Mouse (Mus musculus) layer of hippocampus, adult 2 months (tissue): ENCODE measurements at regions not wholly inside any gene's neighbourhood (a gene's known extent, or its start where the extent isn't known, plus 50 kb on each side); places are given as distances from the start of the nearest gene placed in this dataset.

Experiments used
- DNase-seq, 2 experiments: peaks; one replicate each; pipeline ENCODE4 v3.0.0; 2022; ENCODE audit warnings: low spot score in 2 of 2
- H3K27ac ChIP-seq: fragments of 200-600 bp; 2 replicates; pipeline ENCODE4 v1.8.1; 2022
- H3K4me3 ChIP-seq: fragments of 200-600 bp; 2 replicates; pipeline ENCODE4 v1.8.1; 2022; ENCODE audit warnings: mild to moderate bottlenecking
- CTCF ChIP-seq: fragments of 200-600 bp; conservative IDR thresholded peaks from 2 replicates; pipeline ENCODE4 v1.8.1; 2022; ENCODE audit warnings: antibody characterized with exemption, mild to moderate bottlenecking, moderate library complexity

DNA sequence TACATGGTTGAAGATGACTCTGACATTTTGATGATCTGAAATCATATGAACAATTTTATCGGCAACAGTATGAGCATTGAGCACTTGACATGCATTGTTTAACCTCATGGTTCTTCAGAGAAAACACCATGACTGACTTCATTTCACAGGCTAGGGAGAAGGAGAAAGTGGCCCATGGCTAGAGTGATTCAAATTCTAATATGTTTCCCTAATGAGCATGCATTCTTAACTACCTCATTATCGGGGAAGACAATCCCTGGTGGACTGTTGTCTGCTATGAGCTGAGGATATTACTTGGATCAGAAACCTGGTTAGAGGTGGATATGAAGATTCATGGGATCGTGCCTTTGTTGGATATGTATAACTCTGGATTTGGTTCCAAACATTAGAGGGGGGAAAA, 240.9 kb downstream of the Arl4a start:
- no peak for TF ChIP-seq CTCF
- Histone ChIP-seq H3K4me3 (no peak overlapping the region), H3K27ac (no peak overlapping the region)
- DNase-seq, result no peak

DNA sequence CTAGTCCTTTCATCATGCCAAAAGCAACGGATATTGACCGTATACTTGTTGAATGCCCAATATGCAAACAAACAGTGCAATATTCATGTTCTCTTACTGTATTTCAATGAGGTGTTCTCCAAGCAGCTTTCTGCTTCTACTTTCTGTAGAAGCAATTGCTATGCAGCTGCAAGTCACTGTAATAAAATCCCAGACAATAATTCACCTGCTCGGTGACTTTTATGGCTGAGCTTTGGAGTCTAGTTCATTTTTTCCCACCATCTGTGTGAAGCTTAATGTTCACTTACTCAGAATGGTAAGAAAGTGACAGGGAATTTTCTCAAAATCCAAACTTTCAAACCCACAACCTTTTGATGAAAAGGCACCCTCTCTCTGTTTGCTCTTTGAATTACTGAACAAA, 252.8 kb downstream of the Arl4a start:
- no peak for TF ChIP-seq CTCF
- Histone ChIP-seq H3K27ac (no peak overlapping the region), H3K4me3 (no peak overlapping the region)
- DNase-seq, result no peak

DNA sequence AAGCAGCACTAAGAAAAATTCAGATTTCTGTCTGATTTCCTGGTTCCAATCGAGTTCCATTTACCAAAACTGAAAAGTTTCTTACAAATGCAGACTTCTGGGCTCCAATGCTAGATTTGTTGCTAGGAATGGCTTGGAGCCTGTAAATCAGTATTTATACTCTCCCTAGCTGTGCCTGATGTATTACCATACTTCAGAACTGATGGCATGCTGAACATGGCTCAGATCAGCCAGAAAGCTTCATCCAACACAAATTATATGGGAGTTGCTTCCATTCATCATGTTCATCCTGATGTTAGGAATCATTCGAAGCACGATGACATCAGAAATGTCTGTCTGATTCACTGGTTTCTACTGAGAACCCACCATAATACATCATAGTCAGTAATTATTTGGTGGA, 253.3 kb downstream of the Arl4a start:
- H3K27ac ChIP-seq, result no peak overlapping the region
- DNase-seq, result no peak
- no peak overlapping the region for H3K4me3 ChIP-seq
- no peak for TF ChIP-seq CTCF

DNA sequence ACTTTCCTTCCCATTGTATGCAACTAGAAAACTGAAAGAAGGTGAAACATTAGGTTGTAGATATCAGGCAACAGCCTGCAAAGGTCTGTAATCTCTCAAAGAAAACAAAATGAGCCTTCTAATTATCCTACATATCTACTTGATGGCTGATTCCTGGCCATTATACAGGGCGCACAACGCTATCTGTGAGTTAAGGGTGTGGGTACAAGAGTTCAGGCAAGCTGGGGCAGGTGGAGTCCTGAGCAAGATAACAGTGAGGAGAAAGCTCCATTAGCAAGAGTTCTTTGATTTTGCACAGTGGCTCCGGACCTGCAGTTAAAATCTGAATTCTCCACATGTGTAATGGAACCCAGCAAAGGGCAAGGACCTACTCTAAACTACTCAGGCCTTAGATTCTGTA, 261.7 kb downstream of the Arl4a start:
- no peak overlapping the region for H3K27ac ChIP-seq
- TF ChIP-seq CTCF, result no peak
- H3K4me3 ChIP-seq, result no peak overlapping the region
- DNase-seq, result no peak

DNA sequence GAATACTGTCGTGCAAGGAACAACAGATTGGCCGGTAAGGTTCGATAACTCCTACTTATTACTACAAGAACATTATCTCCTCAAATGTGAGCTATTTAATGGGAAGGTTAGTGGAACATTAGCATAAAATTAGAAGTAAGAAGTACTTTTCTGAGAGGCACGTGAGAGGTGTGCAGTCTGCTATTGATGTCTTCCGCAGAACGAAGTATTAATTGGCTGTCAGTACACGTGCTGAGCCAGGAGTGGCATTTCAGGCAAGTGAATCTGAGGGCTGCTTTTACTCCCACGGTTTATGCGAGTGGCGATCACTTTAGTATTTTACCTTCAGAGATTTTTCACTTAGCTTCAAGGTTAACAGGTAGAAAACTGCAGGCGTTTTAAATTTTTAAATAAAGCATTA, 270.8 kb downstream of the Arl4a start:
- Histone ChIP-seq H3K27ac (no peak overlapping the region), H3K4me3 (no peak overlapping the region)
- no peak for TF ChIP-seq CTCF
- no peak for DNase-seq

DNA sequence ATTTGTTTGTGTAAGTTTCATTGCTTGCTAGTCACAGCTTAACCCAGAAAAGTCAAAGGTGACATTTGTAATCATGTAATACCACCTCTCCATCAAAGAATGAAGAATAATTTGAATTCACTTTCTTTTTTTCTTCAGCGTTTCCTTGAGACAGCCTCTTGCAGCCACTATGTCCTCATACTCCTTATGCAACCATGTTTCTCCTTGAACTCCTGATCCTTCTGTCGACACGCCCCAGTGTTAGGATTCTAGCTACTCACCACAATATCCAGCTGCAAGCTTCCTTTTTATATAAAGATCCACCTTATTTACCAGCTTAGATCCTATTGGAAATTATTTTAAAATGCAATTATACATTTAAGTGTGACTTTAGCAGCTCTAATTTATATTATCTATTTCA, 274.3 kb downstream of the Arl4a start:
- TF ChIP-seq CTCF, result no peak
- Histone ChIP-seq H3K27ac (no peak overlapping the region), H3K4me3 (no peak overlapping the region)
- DNase-seq, result no peak

DNA sequence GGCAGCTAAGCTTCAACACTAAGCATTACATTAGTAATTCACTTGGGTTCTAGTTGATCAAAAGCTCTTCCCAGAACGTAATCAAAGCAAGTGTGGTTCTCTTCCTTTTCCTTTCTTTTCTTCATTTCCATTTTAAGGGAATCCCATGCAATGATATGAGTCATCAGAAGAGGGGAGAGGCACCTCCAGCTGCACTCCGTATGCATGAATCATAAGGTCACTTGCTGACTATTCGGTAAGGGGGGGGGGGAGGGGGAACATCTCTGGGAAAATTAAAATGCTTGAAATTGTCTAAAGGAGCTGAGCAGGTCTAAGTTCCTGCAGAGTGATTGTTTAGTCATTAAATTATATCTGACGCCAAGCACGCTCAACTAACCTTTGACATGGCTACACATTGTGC, 275.9 kb downstream of the Arl4a start:
- DNase-seq, result no peak
- Histone ChIP-seq H3K4me3 (no peak overlapping the region), H3K27ac (no peak overlapping the region)
- no peak for TF ChIP-seq CTCF

DNA sequence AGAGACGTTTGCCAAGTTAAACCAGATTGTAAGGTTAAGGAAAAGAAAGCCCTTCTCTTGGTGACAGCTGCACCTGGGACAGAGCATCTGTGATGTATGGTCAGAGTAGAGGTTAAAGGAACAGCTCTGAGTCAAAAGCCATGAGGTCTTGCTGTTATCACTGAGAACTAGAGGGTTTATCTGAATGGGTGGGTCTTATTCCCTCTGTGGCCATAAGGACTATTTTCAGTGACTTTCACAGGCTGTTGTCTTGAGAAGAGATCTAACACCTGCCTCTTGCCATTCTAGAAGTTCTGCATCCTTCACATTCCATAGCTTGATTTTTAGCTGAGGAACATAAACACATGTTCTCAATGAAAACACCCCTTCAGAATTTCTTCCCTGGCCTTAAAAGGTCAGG, 276.5 kb downstream of the Arl4a start:
- TF ChIP-seq CTCF, result no peak
- no peak for DNase-seq
- Histone ChIP-seq H3K4me3 (no peak overlapping the region), H3K27ac (no peak overlapping the region)

DNA sequence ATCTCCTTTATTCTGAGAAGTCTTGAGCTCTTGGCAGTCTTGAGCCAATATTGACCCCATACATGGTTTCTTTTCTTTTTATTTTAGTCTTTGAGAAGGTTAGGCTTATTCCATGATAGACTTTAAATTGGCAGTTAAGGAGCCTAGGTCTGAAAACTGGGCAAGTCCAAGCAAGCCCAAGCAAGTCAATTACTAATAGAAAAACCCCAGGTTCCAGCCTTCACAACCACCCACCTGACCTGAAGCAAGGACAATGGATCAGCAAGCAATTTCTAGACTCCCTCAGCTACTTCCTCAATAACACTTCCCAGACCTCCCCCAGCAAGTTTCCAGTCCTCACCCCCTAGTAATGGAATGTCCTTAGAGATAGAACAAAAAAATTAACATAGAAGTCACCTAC, 279.9 kb downstream of the Arl4a start:
- TF ChIP-seq CTCF, result no peak
- DNase-seq, result no peak

DNA sequence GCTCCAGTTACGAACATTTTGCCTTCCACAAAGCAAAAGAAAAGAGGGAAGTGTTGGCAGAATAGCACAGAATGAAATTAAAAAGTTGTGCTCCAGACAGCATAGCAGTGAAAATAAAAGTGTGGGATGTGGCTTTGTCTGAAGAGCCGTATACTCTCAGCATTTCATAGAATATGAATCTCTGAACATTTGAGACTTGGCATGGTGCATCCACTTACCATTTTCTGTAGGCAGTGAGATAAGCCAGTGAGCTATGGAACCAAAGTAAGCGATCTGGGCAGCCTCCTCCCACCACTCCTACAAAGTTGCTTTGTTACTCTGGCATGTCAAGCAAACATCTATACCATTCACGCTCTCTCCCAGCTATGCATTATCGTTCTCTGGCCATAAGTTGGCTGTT, 286.0 kb downstream of the Arl4a start:
- H3K4me3 ChIP-seq, result no peak overlapping the region
- TF ChIP-seq CTCF, result no peak
- no peak overlapping the region for H3K27ac ChIP-seq
- no peak for DNase-seq

More for the DNA sequence above, 279.9 kb downstream of the Arl4a start:
- Histone ChIP-seq H3K27ac (no peak overlapping the region), H3K4me3 (no peak overlapping the region)

DNA sequence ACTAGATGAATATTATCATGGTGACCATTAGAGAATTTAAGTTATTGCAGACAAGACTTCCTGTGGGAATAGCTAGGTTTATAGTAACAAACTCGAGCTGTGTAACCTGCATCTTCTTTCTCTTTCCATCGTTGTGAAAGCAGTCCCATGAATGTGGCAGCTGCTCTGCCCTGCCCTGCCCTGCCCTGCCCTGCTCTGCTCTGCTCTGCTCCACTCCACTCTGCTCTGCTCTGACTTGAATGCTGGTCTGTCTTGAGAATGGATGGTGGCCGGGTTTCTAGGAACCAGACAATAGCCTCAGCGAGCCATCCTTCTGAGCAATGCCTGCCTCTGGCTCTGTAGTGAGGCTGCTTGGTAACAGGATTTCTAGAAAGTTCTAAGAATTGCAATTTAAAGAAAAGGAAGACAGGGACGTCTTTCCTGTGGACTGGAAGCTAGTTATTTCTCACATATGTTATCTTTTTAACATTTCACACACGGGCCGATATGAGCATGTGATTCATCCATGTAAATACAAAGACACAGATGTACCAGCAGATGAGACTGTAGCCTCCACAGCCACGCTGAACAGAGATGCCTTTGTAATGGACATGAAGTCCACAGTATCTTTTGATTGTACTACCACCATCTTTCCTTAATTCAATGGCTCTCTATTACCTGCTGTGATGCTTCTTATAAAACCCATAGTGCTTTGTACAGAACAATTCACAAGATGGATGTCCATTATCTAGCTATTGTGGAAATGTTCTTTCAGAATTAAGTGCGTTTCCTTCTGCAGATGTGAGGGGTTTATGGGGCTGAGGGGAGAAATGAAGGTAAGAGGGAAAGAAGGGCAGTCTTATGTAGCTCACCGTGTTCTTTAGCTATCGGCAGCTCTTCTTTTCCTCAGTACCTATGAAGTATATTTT, 295.4 kb downstream of the Arl4a start:
- Histone ChIP-seq H3K27ac (no peak overlapping the region), H3K4me3 (no peak overlapping the region)
- no peak for TF ChIP-seq CTCF
- no peak for DNase-seq

DNA sequence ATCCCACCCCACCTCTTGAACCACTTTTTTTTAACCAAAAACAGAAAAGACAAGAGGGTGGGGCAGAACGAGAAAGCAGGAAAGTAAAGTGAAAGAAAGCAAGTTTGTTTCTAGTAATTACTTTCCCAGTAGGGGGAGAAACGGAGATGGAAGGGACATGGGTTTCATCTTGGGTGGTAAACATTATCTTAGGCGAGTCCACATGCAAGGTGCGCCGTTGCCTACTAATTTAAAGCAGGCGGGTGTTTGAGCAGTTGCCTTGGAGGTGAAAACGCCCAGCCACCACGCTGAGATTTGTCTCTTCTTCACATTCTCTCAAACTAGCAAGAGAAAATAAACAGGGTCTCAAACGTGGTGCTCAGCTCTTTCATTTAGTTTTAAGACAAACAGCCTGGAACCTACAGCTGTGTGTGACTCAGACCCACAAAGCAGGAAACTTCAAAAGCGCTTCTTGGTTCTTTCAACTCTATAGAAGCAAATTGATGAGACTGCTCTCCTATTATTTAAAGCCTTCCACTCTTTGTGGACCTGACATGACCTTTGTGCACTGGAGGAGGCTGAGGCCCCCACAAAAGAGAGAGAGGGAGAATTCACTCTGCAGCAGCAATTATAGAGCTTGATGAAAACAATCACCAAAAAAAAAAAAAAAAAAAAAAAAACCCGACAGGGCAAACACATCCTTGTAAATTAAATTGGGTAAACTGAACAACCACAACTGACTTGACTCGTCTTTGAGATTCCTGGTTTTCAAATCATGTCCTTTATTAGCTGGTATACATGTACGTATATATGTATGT, 296.6 kb downstream of the Arl4a start:
- no peak for TF ChIP-seq CTCF
- Histone ChIP-seq H3K4me3 (no peak overlapping the region), H3K27ac (no peak overlapping the region)
- DNase-seq, result no peak

DNA sequence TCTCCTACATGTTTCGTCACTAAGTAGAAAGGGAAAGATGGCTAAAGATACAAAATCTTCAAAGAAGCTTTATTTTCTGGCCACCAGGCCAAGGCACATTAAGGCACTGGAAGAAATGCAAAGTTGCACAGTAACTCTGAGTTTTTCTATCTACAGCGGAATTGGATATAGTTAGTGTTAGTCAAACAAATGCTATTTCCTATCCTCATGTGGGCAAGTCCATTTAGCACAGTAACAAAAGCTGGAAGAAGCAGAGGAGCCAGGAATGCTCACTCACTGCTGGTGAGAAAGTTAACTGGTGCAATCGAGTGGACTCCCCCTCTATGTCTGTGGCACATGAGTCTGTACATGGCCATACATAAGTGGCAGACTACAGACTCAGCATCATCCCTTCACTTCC, 300.9 kb downstream of the Arl4a start:
- no peak overlapping the region for H3K27ac ChIP-seq
- H3K4me3 ChIP-seq, result no peak overlapping the region
- no peak for TF ChIP-seq CTCF
- no peak for DNase-seq
